ENCODE assay signal across 12 mouse cellular contexts in genomic region chr2:112948931-112949330, GRCm38 (mm10).
"Had no signal": no experiment of that assay in that cellular context is flagged by ENCODE, and none has a peak within 500 bp of the region (broad histone marks: within the 10 kb centered on the region; RNA-seq: fewer than 3 reads in every experiment).

No protein-coding gene starts in this region.

- DNase-seq: kidney, adult 2 months; kidney, postnatal 25 days; liver, postnatal 0 days; lung, embryonic 14.5 days; thymus, adult 18-20 months; thymus, postnatal 36 days had no signal

- H3K4me3 ChIP-seq: midbrain, embryonic 13.5 days had no signal

- H3K9me3 ChIP-seq: midbrain, embryonic 13.5 days had no signal

- H3K27ac ChIP-seq: kidney, postnatal 0 days; liver, embryonic 14.5 days; macrophage; midbrain, embryonic 13.5 days had no signal

- ATAC-seq: liver, postnatal 0 days; lung, postnatal 0 days; midbrain, embryonic 13.5 days; midbrain, embryonic 16.5 days had no signal

- H3K4me2 ChIP-seq: lung, embryonic 14.5 days; midbrain, embryonic 13.5 days had no signal

- H3K9ac ChIP-seq: liver, embryonic 14.5 days; liver, postnatal 0 days; lung, embryonic 14.5 days; midbrain, embryonic 13.5 days had no signal

- H3K27me3 ChIP-seq: midbrain, embryonic 13.5 days had no signal

- H3K36me3 ChIP-seq: midbrain, embryonic 13.5 days had no signal

- H3K4me1 ChIP-seq: midbrain, embryonic 13.5 days had no signal
